Mouse (Mus musculus): ENCODE results near the gene Snapc2. TPM values are rescaled to one million over a fixed set of nuclear protein-coding genes. Genes with fewer than 3 reads are reported as not detected.
A peak's percentile ranks its signal among the peaks of the same experiment; 100 is the strongest.

The Snapc2 gene
- total and polyA plus RNA-seq, 2 experiments from 2014 or later = 56.8 to 65.5 TPM

- Histone ChIP-seq H3K27ac (ENCODE audit: low read depth, low read length) (no peak overlapping the region), H3K9me3 (ENCODE audit: low read length) (no peaks in the 10 kb centered on the region), H3K27me3 (ENCODE audit: insufficient read depth, low read length) (no peaks in the 10 kb centered on the region), H3K4me1 (ENCODE audit: insufficient read depth) (no peaks in the 10 kb centered on the region), H3K36me3 (ENCODE audit: insufficient read depth) (no peaks in the 10 kb centered on the region), H3K4me3 (ENCODE audit: low read depth, low read length) (no peak overlapping the region), H3K4me2 (ENCODE audit: low read depth) (0 out of 2 replicates have a peak overlapping the region, but pooled peaks have one; percentile 17), H3K9ac (no peak overlapping the region)
- no peak for DNase-seq
- 30% methylated on average over 4 of the region's 4 CpGs for WGBS
- ATAC-seq = no peak
- no peak; the same call in 1 of the 2 replicates for TF ChIP-seq CTCF (IDR thresholded peaks at IDR 0.05; ENCODE audit: low read depth)
These were observed 26.6 kb upstream of the Snapc2 start for GRCm38 (mm10) chr8:4226323-4226722.

- Histone ChIP-seq H3K4me3 (ENCODE audit: low read depth, low read length) (no peak within 1 kb of the TSS), H3K4me1 (ENCODE audit: insufficient read depth) (no peaks in the 10 kb centered on the region), H3K36me3 (ENCODE audit: insufficient read depth) (no peaks in the 10 kb centered on the region), H3K9ac (no peak within 1 kb of the TSS), H3K27me3 (ENCODE audit: insufficient read depth, low read length) (no peaks in the 10 kb centered on the region), H3K9me3 (ENCODE audit: low read length) (no peaks in the 10 kb centered on the region), H3K4me2 (ENCODE audit: low read depth) (0 out of 2 replicates have a peak within 1 kb of the TSS, but pooled peaks have one; percentile 17), H3K27ac (ENCODE audit: low read depth, low read length) (no peak within 1 kb of the TSS)
- no peak for TF ChIP-seq CTCF (IDR thresholded peaks at IDR 0.05; ENCODE audit: low read depth)
- WGBS = 6% methylated on average over 32 of the region's 33 CpGs
- no peak for ATAC-seq
- no peak for DNase-seq
These were observed 26.0 kb upstream of the Snapc2 start, which contains the start of gene Lrrc8e for GRCm38 (mm10) chr8:4226739-4227347. Gene Lrrc8e (plus strand): TSS chr8:4226827.

GRCm38 (mm10) chr8:4227919-4228318, 25.0 kb upstream of the Snapc2 start:
- no peak for ATAC-seq
- no peak overlapping the region for H3K4me3 ChIP-seq (ENCODE audit: low read depth, low read length)

GRCm38 (mm10) chr8:4229784-4230183, 23.1 kb upstream of the Snapc2 start:
- Histone ChIP-seq H3K27ac (ENCODE audit: low read depth, low read length) (no peak overlapping the region), H3K9me3 (ENCODE audit: low read length) (no peaks in the 10 kb centered on the region), H3K4me3 (ENCODE audit: low read depth, low read length) (no peak overlapping the region), H3K36me3 (ENCODE audit: insufficient read depth) (no peaks in the 10 kb centered on the region), H3K9ac (no peak overlapping the region), H3K4me2 (ENCODE audit: low read depth) (no peak overlapping the region), H3K4me1 (ENCODE audit: insufficient read depth) (no peaks in the 10 kb centered on the region), H3K27me3 (ENCODE audit: insufficient read depth, low read length) (no peaks in the 10 kb centered on the region)
- DNase-seq (no peak), ATAC-seq (no peak)
- no peak for TF ChIP-seq CTCF (IDR thresholded peaks at IDR 0.05; ENCODE audit: low read depth)
- 70% methylated on average over 5 of the region's 5 CpGs for WGBS

More at GRCm38 (mm10) chr8:4227919-4228318, 25.0 kb upstream of the Snapc2 start:
- no peak for TF ChIP-seq CTCF (IDR thresholded peaks at IDR 0.05; ENCODE audit: low read depth)
- no peaks in the 10 kb centered on the region for H3K4me1 ChIP-seq (ENCODE audit: insufficient read depth)
- H3K9me3 ChIP-seq (ENCODE audit: low read length) = no peaks in the 10 kb centered on the region
- DNase-seq = no peak
- no peak overlapping the region for H3K27ac ChIP-seq (ENCODE audit: low read depth, low read length)
- no peak overlapping the region for H3K9ac ChIP-seq
- no peak overlapping the region for H3K4me2 ChIP-seq (ENCODE audit: low read depth)
- H3K27me3 ChIP-seq (ENCODE audit: insufficient read depth, low read length) = no peaks in the 10 kb centered on the region
- no peaks in the 10 kb centered on the region for H3K36me3 ChIP-seq (ENCODE audit: insufficient read depth)
- 95% methylated on average over 4 of the region's 4 CpGs for WGBS

- Histone ChIP-seq H3K4me3 (ENCODE audit: low read depth, low read length) (no peak overlapping the region), H3K4me1 (ENCODE audit: insufficient read depth) (no peaks in the 10 kb centered on the region), H3K36me3 (ENCODE audit: insufficient read depth) (no peaks in the 10 kb centered on the region), H3K27me3 (ENCODE audit: insufficient read depth, low read length) (no peaks in the 10 kb centered on the region), H3K4me2 (ENCODE audit: low read depth) (no peak overlapping the region), H3K9ac (no peak overlapping the region), H3K27ac (ENCODE audit: low read depth, low read length) (no peak overlapping the region), H3K9me3 (ENCODE audit: low read length) (no peaks in the 10 kb centered on the region)
- ATAC-seq (no peak), DNase-seq (no peak)
- 70% methylated on average over 10 of the region's 10 CpGs for WGBS
- TF ChIP-seq CTCF (IDR thresholded peaks at IDR 0.05; ENCODE audit: low read depth) = no peak
These were observed 22.1 kb upstream of the Snapc2 start for GRCm38 (mm10) chr8:4230612-4231351.

GRCm38 (mm10) chr8:4237814-4238433, 15.0 kb upstream of the Snapc2 start:
- no peak for DNase-seq
- H3K27me3 ChIP-seq (ENCODE audit: insufficient read depth, low read length) = no peaks in the 10 kb centered on the region
- H3K9me3 ChIP-seq (ENCODE audit: low read length) = no peaks in the 10 kb centered on the region
- TF ChIP-seq CTCF (IDR thresholded peaks at IDR 0.05; ENCODE audit: low read depth) = no peak
- H3K36me3 ChIP-seq (ENCODE audit: insufficient read depth) = peaks cover 20% of the 10 kb centered on the region
- 17% methylated on average over 15 of the region's 15 CpGs for WGBS
- peak overlapping the region; percentile 59 for H3K4me2 ChIP-seq (ENCODE audit: low read depth)
- peak overlapping the region; percentile 89 for H3K27ac ChIP-seq (ENCODE audit: low read depth, low read length)
- no peak for ATAC-seq
- peak overlapping the region; percentile 54 for H3K9ac ChIP-seq
- peaks cover 12% of the 10 kb centered on the region for H3K4me1 ChIP-seq (ENCODE audit: insufficient read depth)
- H3K4me3 ChIP-seq (ENCODE audit: low read depth, low read length) = peak overlapping the region; percentile 84
